Mouse (Mus musculus) frontal cortex, postnatal 25 days (tissue): ENCODE data around the gene Kirrel.
"Not testable (repeated sequence)": the region's sequence is repeated elsewhere in the genome, so short reads cannot be mapped to it uniquely, and the experiment has no call there.

Source experiments
- DNase-seq, 2 experiments: peaks; one replicate each; pipeline ENCODE4 v3.0.0; 2022; ENCODE audit warnings: low spot score in 2 of 2

Gene Kirrel

GRCm38 (mm10) chr3:87134951-87135350, 39.6 kb downstream of the Kirrel start:
- no peak for DNase-seq

- no peak for DNase-seq
Observed at GRCm38 (mm10) chr3:87131694-87132347, 42.7 kb downstream of the Kirrel start.

- DNase-seq = no peak
Observed at GRCm38 (mm10) chr3:87130933-87131332, 43.6 kb downstream of the Kirrel start.

- DNase-seq = no peak
Observed at GRCm38 (mm10) chr3:87123795-87124194, 50.8 kb downstream of the Kirrel start.

- DNase-seq = no peak
Observed at GRCm38 (mm10) chr3:87118214-87118613, 56.3 kb downstream of the Kirrel start.

- DNase-seq = no peak
Observed at GRCm38 (mm10) chr3:87117632-87118031, 56.9 kb downstream of the Kirrel start.

GRCm38 (mm10) chr3:87115726-87116540, 58.6 kb downstream of the Kirrel start:
- DNase-seq = no peak

GRCm38 (mm10) chr3:87115271-87115670, 59.3 kb downstream of the Kirrel start:
- no peak for DNase-seq

- DNase-seq = no peak
Observed at GRCm38 (mm10) chr3:87114801-87115200, 59.7 kb downstream of the Kirrel start.

- DNase-seq = not testable (repeated sequence)
Observed at GRCm38 (mm10) chr3:87113881-87114280, 60.7 kb downstream of the Kirrel start.

- no peak for DNase-seq
Observed at GRCm38 (mm10) chr3:87112264-87112663, 62.3 kb downstream of the Kirrel start.

- no peak for DNase-seq
Observed at GRCm38 (mm10) chr3:87104856-87105255, 69.7 kb downstream of the Kirrel start.

GRCm38 (mm10) chr3:87102346-87102745, 72.2 kb downstream of the Kirrel start:
- no peak for DNase-seq

GRCm38 (mm10) chr3:87100911-87101310, 73.6 kb downstream of the Kirrel start:
- no peak for DNase-seq

- no peak for DNase-seq
Observed at GRCm38 (mm10) chr3:87097969-87098946, 76.3 kb downstream of the Kirrel start.

- no peak for DNase-seq
Observed at GRCm38 (mm10) chr3:87097205-87097604, 77.3 kb downstream of the Kirrel start.

GRCm38 (mm10) chr3:87093718-87094117, 80.8 kb downstream of the Kirrel start:
- DNase-seq = no peak

GRCm38 (mm10) chr3:87089694-87090565, 84.6 kb downstream of the Kirrel start:
- peak; percentile 15 to 72 for DNase-seq

- no peak for DNase-seq
Observed at GRCm38 (mm10) chr3:87087146-87087545, 87.4 kb downstream of the Kirrel start.

GRCm38 (mm10) chr3:87082235-87082634, 92.3 kb downstream of the Kirrel start:
- peak in 1 of 2 experiments; percentile 44 for DNase-seq

- DNase-seq = no peak
Observed at GRCm38 (mm10) chr3:87079751-87080150, 94.8 kb downstream of the Kirrel start.
